Mouse (Mus musculus): ENCODE data around the gene Ccdc159. TPM values are rescaled to one million over a fixed set of nuclear protein-coding genes. Genes with fewer than 3 reads are reported as not detected.

Gene Ccdc159
- 4.3 and 4.8 TPM in 2 replicates for polyA plus RNA-seq (2012; rRNA removed)

- peaks cover 4% of the 10 kb centered on the region; the same call in 1 of the 2 replicates for H3K4me1 ChIP-seq (ENCODE audit: control insufficient read depth, insufficient read depth, low read length)
- under 1% methylated on average over 28 of the region's 28 CpGs for WGBS
These were observed at the start of gene Ccdc159, which contains the start of gene Tmem205 for GRCm38 (mm10) chr9:21927208-21927753. TSS of gene Ccdc159 (plus strand) at chr9:21927471. TSS of gene Tmem205 (minus strand) at chr9:21927556.

GRCm38 (mm10) chr9:21889229-21889628 lies 38.0 kb upstream of the Ccdc159 start:
- 53% methylated on average over 3 of the region's 3 CpGs for WGBS
- no peak overlapping the region for H3K27ac ChIP-seq (ENCODE audit: insufficient read depth, low read depth, low read length)
- peak; percentile 32 for DNase-seq
- TF ChIP-seq CTCF (conservative IDR thresholded peaks at IDR 0.05; ENCODE audit: insufficient read depth, insufficient read length, low read depth, low read length) (peak; percentile 66), POLR2A (IDR thresholded peaks at IDR 0.05; ENCODE audit: low read depth, low read length) (no peak)
- no peaks in the 10 kb centered on the region for H3K36me3 ChIP-seq (ENCODE audit: control insufficient read depth, insufficient read depth, low read length)
- H3K27me3 ChIP-seq (replicated peaks; ENCODE audit: control insufficient read depth, insufficient read depth, low read length), result no peaks in the 10 kb centered on the region
- no peaks in the 10 kb centered on the region for H3K4me1 ChIP-seq (ENCODE audit: control insufficient read depth, insufficient read depth, low read length)
- H3K4me3 ChIP-seq (ENCODE audit: insufficient read depth, low read depth, low read length), result no peak overlapping the region

More at GRCm38 (mm10) chr9:21927208-21927753, at the start of gene Ccdc159, which contains the start of gene Tmem205:
- H3K27ac ChIP-seq (ENCODE audit: insufficient read depth, low read depth, low read length), result peak within 1 kb of the TSS; percentile 52
- TF ChIP-seq POLR2A (IDR thresholded peaks at IDR 0.05; ENCODE audit: low read depth, low read length) (peak; percentile 82), CTCF (conservative IDR thresholded peaks at IDR 0.05; ENCODE audit: insufficient read depth, insufficient read length, low read depth, low read length) (no peak)
- H3K4me3 ChIP-seq (ENCODE audit: insufficient read depth, low read depth, low read length), result peak within 1 kb of the TSS; percentile 41
- DNase-seq, result peak; percentile 98
- H3K27me3 ChIP-seq (replicated peaks; ENCODE audit: control insufficient read depth, insufficient read depth, low read length), result no peaks in the 10 kb centered on the region
- H3K36me3 ChIP-seq (ENCODE audit: control insufficient read depth, insufficient read depth, low read length), result no peaks in the 10 kb centered on the region

- Histone ChIP-seq H3K4me1 (ENCODE audit: control insufficient read depth, insufficient read depth, low read length) (no peaks in the 10 kb centered on the region), H3K27ac (ENCODE audit: insufficient read depth, low read depth, low read length) (no peak overlapping the region), H3K36me3 (ENCODE audit: control insufficient read depth, insufficient read depth, low read length) (no peaks in the 10 kb centered on the region), H3K4me3 (ENCODE audit: insufficient read depth, low read depth, low read length) (peak overlapping the region; percentile 39), H3K27me3 (replicated peaks; ENCODE audit: control insufficient read depth, insufficient read depth, low read length) (no peaks in the 10 kb centered on the region)
- TF ChIP-seq CTCF (conservative IDR thresholded peaks at IDR 0.05; ENCODE audit: insufficient read depth, insufficient read length, low read depth, low read length), result no peak
- no peak for TF ChIP-seq POLR2A (IDR thresholded peaks at IDR 0.05; ENCODE audit: low read depth, low read length)
- peak; percentile 82 for DNase-seq
- WGBS, result 8% methylated on average over 10 of the region's 10 CpGs
These were observed 25.9 kb upstream of the Ccdc159 start for GRCm38 (mm10) chr9:21901223-21901820.

- no peaks in the 10 kb centered on the region for H3K4me1 ChIP-seq (ENCODE audit: control insufficient read depth, insufficient read depth, low read length)
- 86% methylated on average over 4 of the region's 4 CpGs for WGBS
- no peaks in the 10 kb centered on the region for H3K36me3 ChIP-seq (ENCODE audit: control insufficient read depth, insufficient read depth, low read length)
- no peak overlapping the region for H3K27ac ChIP-seq (ENCODE audit: insufficient read depth, low read depth, low read length)
- TF ChIP-seq CTCF (conservative IDR thresholded peaks at IDR 0.05; ENCODE audit: insufficient read depth, insufficient read length, low read depth, low read length) (no peak), POLR2A (IDR thresholded peaks at IDR 0.05; ENCODE audit: low read depth, low read length) (no peak)
- no peak overlapping the region for H3K4me3 ChIP-seq (ENCODE audit: insufficient read depth, low read depth, low read length)
- DNase-seq, result no peak
- no peaks in the 10 kb centered on the region for H3K27me3 ChIP-seq (replicated peaks; ENCODE audit: control insufficient read depth, insufficient read depth, low read length)
These were observed 23.2 kb upstream of the Ccdc159 start for GRCm38 (mm10) chr9:21904031-21904430.

GRCm38 (mm10) chr9:21908216-21908615 lies 19.1 kb upstream of the Ccdc159 start:
- Histone ChIP-seq H3K4me1 (ENCODE audit: control insufficient read depth, insufficient read depth, low read length) (no peaks in the 10 kb centered on the region), H3K4me3 (ENCODE audit: insufficient read depth, low read depth, low read length) (no peak overlapping the region), H3K27me3 (replicated peaks; ENCODE audit: control insufficient read depth, insufficient read depth, low read length) (no peaks in the 10 kb centered on the region), H3K27ac (ENCODE audit: insufficient read depth, low read depth, low read length) (no peak overlapping the region), H3K36me3 (ENCODE audit: control insufficient read depth, insufficient read depth, low read length) (no peaks in the 10 kb centered on the region)
- TF ChIP-seq POLR2A (IDR thresholded peaks at IDR 0.05; ENCODE audit: low read depth, low read length), result no peak
- TF ChIP-seq CTCF (conservative IDR thresholded peaks at IDR 0.05; ENCODE audit: insufficient read depth, insufficient read length, low read depth, low read length), result no peak
- 77% methylated on average over 11 of the region's 11 CpGs for WGBS
- DNase-seq, result no peak

- 84% methylated on average over 10 of the region's 10 CpGs for WGBS
- H3K4me1 ChIP-seq (ENCODE audit: control insufficient read depth, insufficient read depth, low read length), result no peaks in the 10 kb centered on the region
- no peak for DNase-seq
- no peak overlapping the region for H3K27ac ChIP-seq (ENCODE audit: insufficient read depth, low read depth, low read length)
- H3K36me3 ChIP-seq (ENCODE audit: control insufficient read depth, insufficient read depth, low read length), result no peaks in the 10 kb centered on the region
- TF ChIP-seq CTCF (conservative IDR thresholded peaks at IDR 0.05; ENCODE audit: insufficient read depth, insufficient read length, low read depth, low read length), result no peak
- no peak overlapping the region for H3K4me3 ChIP-seq (ENCODE audit: insufficient read depth, low read depth, low read length)
- H3K27me3 ChIP-seq (replicated peaks; ENCODE audit: control insufficient read depth, insufficient read depth, low read length), result no peaks in the 10 kb centered on the region
These were observed 17.6 kb upstream of the Ccdc159 start for GRCm38 (mm10) chr9:21909474-21910223.

All from kidney, adult 2 months (tissue).